Mouse (Mus musculus): Measurements from ENCODE around the gene Abtb2.

GRCm38 (mm10) chr2:103745481-103745880, 179.4 kb downstream of the Abtb2 start:
- TF ChIP-seq CTCF (IDR thresholded peaks at IDR 0.05; ENCODE audit: extremely low read depth, insufficient read depth, low read length) (no peak), POLR2A (IDR thresholded peaks at IDR 0.05; ENCODE audit: extremely low read depth, insufficient read depth, low read length) (no peak)

All from cortical plate, adult 2 months (tissue).